Mouse (Mus musculus) hindbrain, postnatal 0 days (tissue): Measurements from ENCODE around the gene Iqub. TPM values are rescaled to one million over a fixed set of nuclear protein-coding genes. Genes with fewer than 3 reads are reported as not detected.

Experiments used
- ATAC-seq: fragments of 200-750 bp; cut with Nextera tagmentation; 2 replicates; pipeline ENCODE4 v1.8.0; 2017; ENCODE audit warnings: mild to moderate bottlenecking, moderate TSS enrichment, moderate library complexity
- DNase-seq: peaks from one replicate; pipeline ENCODE4 v3.0.0-alpha.2; 2015; ENCODE audit warnings: low spot score
- H3K27ac ChIP-seq: fragments of 300-500 bp; sonication (generic); 2 replicates; pipeline ENCODE4 v1.5.1; 2014; ENCODE audit warnings: mild to moderate bottlenecking
- H3K27me3 ChIP-seq: fragments of 300-500 bp; sonication (generic); 2 replicates; pipeline ENCODE4 v1.6.1; 2014; ENCODE audit warnings: low read length, mixed read lengths; ENCODE audit not compliant: insufficient read depth
- H3K36me3 ChIP-seq: fragments of 300-500 bp; sonication (generic); 2 replicates; pipeline ENCODE4 v1.6.1; 2014; ENCODE audit warnings: low read length, mixed read lengths; ENCODE audit not compliant: insufficient read depth
- H3K4me1 ChIP-seq: fragments of 300-500 bp; sonication (generic); 2 replicates; pipeline ENCODE4 v1.6.1; 2014; ENCODE audit warnings: antibody characterized with exemption, low read length, mixed read lengths; ENCODE audit not compliant: insufficient read depth
- H3K4me2 ChIP-seq: fragments of 300-500 bp; sonication (generic); 2 replicates; pipeline ENCODE4 v1.6.1; 2014; ENCODE audit warnings: low read depth, mild to moderate bottlenecking, low read length, moderate library complexity, mixed read lengths
- H3K4me3 ChIP-seq: fragments of 300-500 bp; sonication (generic); 2 replicates; pipeline ENCODE4 v1.5.1; 2014; ENCODE audit warnings: low read length
- H3K9ac ChIP-seq: fragments of 300-500 bp; sonication (generic); replicated peaks from 2 replicates; pipeline ENCODE4 v1.6.1; 2014; ENCODE audit warnings: mild to moderate bottlenecking, low read length, moderate library complexity, mixed read lengths
- H3K9me3 ChIP-seq: fragments of 300-500 bp; sonication (generic); 2 replicates; pipeline ENCODE4 v1.6.1; 2016; ENCODE audit warnings: low read length, mixed read lengths
- CTCF ChIP-seq: IDR thresholded peaks from 2 replicates; pipeline ENCODE4 v1.5.1; 2016; ENCODE audit warnings: antibody characterized with exemption, control low read depth, low read depth
- WGBS: fragments of 180-500 bp; shearing (Covaris S2); extraction: QIAGEN DNeasy Blood & Tissue Kit; methylation state at CpG from one replicate; pipeline ENCODE4 v1.1.7; 2014; 5-methylcytosine and 5-hydroxymethylcytosine counted together
- polyA plus RNA-seq: library from polyadenylated mRNA; unstranded; fragments of >200 nt; fragmentation: Nextera tagmentation; extraction: Ambion mirVana; gene quantifications from 2 replicates; pipeline ENCODE4 v1.2.1, GENCODE M21; 2015
- total RNA-seq: library from RNA; depleted of rRNA; stranded (reverse); fragments of >200 nt; gene quantifications from 2 replicates; pipeline ENCODE4 v1.2.3, GENCODE M21; 2014

Iqub gene
- total and polyA plus RNA-seq, 2 experiments from 2014 or later: 1.5 TPM

DNA sequence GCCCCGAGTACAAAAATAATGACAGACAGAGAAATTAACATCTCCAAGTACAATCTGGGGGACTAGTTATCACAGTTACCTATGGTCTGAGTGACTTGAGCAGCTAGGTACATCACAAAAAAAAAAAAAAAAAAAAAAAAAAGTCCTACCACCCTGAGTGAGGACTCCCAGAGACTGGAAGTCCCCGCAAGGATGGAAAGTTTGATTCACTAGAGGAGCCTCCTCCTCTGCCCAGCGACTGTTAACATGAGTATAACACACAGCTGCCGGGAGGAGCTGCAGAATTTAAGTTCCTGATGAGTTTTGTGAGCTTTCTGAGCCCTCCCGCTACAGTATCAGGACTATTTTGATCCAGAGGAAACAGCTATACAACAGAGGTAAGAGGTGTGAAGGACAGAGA, 28.3 kb downstream of the Iqub start:
- Histone ChIP-seq H3K27me3 (no peaks in the 10 kb centered on the region), H3K4me1 (no peaks in the 10 kb centered on the region), H3K36me3 (no peaks in the 10 kb centered on the region), H3K4me2 (no peak overlapping the region), H3K27ac (no peak overlapping the region), H3K4me3 (no peak overlapping the region), H3K9me3 (no peaks in the 10 kb centered on the region), H3K9ac (no peak overlapping the region)
- DNase-seq: no peak
- no peak for TF ChIP-seq CTCF
- ATAC-seq: no peak
- WGBS: 84% methylated on average over 5 of the region's 5 CpGs

DNA sequence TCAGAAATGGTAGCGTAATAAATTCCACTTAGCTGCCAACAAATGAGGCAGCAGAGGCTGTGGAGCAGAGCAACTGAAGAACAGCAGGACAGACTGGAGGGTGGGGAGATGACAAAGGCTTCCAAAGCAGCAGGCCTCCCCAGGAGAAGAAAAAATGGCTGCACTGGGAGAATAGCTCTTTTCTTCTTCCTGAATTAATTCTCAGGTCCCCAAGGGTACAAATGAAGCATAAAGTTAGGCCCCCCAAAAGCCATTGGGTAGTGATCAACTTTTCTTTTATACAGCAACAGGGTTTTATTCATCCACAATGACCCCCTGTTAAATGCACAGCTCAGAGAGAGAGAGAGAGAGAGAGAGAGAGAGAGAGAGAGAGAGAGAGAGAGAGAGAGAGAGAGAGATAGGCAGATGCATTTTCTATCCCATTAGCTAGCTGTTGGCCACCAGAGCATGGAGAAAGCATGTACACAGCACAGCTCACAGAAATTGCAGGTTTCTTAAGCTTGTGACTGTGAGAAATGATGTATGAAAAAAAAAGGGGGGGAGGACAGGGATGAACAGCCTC, 44.2 kb downstream of the Iqub start:
- Histone ChIP-seq H3K4me3 (no peak overlapping the region), H3K27me3 (no peaks in the 10 kb centered on the region), H3K9me3 (no peaks in the 10 kb centered on the region), H3K4me1 (no peaks in the 10 kb centered on the region), H3K4me2 (no peak overlapping the region), H3K27ac (0 out of 2 replicates have a peak overlapping the region, but pooled peaks have one; percentile 11), H3K9ac (no peak overlapping the region), H3K36me3 (no peaks in the 10 kb centered on the region)
- 29% methylated on average over 1 of the region's 1 CpGs for WGBS
- ATAC-seq: peak; percentile 38; the same call in 1 of the 2 replicates
- peak; percentile 18 for DNase-seq
- TF ChIP-seq CTCF: no peak

GRCm38 (mm10) chr6:24470135-24470534, 44.7 kb downstream of the Iqub start:
- Histone ChIP-seq H3K27ac (0 out of 2 replicates have a peak overlapping the region, but pooled peaks have one; percentile 11), H3K9me3 (no peaks in the 10 kb centered on the region), H3K4me3 (no peak overlapping the region), H3K4me1 (no peaks in the 10 kb centered on the region), H3K27me3 (no peaks in the 10 kb centered on the region), H3K9ac (no peak overlapping the region), H3K4me2 (no peak overlapping the region), H3K36me3 (no peaks in the 10 kb centered on the region)
- DNase-seq (no peak), ATAC-seq (no peak)
- no peak for TF ChIP-seq CTCF
- WGBS: 61% methylated on average over 2 of the region's 2 CpGs

DNA sequence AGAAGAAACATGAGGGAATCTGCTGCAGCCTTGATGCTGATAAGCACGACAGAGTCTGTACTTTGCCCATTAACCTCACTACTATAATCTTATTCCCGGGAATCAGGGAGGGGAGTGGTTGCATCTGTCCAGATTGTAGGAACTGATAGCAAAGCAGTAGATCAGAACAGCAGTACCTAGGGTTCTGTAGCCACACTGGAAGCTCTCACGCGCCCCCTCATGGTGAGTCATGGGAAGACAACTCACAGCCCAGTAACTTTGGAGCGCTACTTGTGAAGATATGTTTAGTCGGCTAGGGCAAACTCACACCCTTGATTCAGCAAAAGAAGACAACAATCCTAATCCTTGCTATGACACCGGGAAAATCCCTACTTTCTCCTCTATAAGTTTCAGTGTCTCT, 58.8 kb downstream of the Iqub start:
- Histone ChIP-seq H3K27me3 (no peaks in the 10 kb centered on the region), H3K36me3 (no peaks in the 10 kb centered on the region), H3K4me1 (no peaks in the 10 kb centered on the region), H3K9ac (no peak overlapping the region), H3K27ac (no peak overlapping the region), H3K4me3 (no peak overlapping the region), H3K4me2 (no peak overlapping the region), H3K9me3 (no peaks in the 10 kb centered on the region)
- 58% methylated on average over 7 of the region's 7 CpGs for WGBS
- TF ChIP-seq CTCF: peak; percentile 64
- peak; percentile 20 for DNase-seq
- no peak for ATAC-seq

DNA sequence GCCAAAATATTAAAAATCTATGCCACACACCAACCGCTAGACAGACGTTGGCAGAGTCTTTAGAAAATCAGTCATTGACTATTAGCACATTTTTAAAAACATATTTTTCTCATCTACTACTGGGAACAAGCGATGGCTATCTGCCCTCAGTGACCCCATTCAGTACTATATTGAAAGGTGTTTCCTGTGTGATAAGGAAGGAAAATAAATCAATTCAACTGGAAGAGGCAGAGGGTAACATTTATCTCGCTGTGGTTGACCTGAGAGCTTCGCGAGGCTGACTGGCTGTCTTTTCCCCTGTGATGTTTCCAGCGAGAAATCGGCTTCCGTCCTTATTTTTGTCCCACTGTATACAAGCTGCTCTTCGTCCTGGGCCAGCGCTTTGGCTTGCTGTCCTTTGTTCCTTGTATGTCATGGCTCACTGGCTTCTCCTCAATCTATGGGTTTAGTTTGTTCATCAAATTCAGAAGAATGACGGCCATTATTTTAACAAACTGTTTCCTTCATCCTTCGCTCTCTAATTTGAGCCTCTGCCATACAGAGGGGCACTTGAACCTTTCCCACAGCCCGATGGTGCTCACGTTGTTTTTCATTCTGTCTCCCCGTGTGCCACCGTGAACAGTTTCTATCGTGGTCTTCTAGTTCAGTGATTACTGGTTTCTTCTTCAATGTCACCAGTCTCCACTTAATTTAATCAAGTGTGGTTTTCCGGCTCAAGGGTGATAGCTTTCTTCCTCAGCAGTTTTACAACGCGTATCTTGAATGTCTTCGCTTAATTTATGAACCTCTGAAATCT, 63.6 kb downstream of the Iqub start:
- 79% methylated on average over 22 of the region's 22 CpGs for WGBS
- Histone ChIP-seq H3K4me3 (no peak overlapping the region), H3K9ac (no peak overlapping the region), H3K4me1 (no peaks in the 10 kb centered on the region), H3K4me2 (no peak overlapping the region), H3K27ac (no peak overlapping the region), H3K9me3 (no peaks in the 10 kb centered on the region), H3K36me3 (no peaks in the 10 kb centered on the region), H3K27me3 (no peaks in the 10 kb centered on the region)
- no peak for TF ChIP-seq CTCF
- DNase-seq (no peak), ATAC-seq (no peak)

DNA sequence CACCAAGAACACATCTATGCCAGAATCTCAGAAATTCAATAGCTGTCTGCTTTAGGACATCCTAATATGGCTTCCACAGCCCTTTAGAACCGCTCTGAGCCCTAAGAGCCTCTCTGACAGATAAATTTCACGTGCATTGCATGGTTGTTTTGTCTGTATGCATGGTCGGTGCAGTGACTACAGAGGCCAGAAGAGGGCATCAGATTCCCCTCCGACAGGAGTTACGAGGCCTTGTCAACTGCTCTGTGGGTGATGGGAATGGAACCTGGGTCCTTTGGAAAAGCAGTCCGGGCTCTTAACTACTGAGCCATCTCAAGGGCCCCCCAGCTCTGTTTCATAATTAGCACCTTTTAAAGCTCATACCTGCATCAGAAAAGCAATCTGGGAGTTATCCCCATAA, 64.6 kb downstream of the Iqub start:
- 91% methylated on average over 6 of the region's 6 CpGs for WGBS
- Histone ChIP-seq H3K4me3 (no peak overlapping the region), H3K27ac (no peak overlapping the region), H3K27me3 (no peaks in the 10 kb centered on the region), H3K9ac (no peak overlapping the region), H3K9me3 (no peaks in the 10 kb centered on the region), H3K4me2 (no peak overlapping the region), H3K36me3 (no peaks in the 10 kb centered on the region), H3K4me1 (no peaks in the 10 kb centered on the region)
- no peak for DNase-seq
- ATAC-seq: no peak
- TF ChIP-seq CTCF: no peak

DNA sequence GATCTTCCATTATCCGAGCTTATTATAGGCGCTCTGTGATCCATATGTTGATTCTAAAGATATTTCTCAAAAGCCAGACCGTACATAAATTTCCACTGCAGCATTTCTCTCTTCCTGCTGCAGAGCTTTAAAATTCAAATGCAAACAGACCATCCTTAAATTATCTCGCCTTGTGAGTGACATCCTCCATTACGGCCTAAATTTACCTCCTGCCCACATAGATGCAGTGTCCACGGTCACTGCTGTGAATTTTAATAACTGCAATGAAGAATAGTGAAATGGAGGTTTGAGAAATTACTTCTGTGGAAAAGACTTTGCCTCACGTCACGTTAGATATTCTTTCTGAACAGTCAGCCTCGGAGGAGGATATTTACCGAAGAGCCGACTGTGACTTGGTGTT, 98.8 kb downstream of the Iqub start:
- Histone ChIP-seq H3K27me3 (no peaks in the 10 kb centered on the region), H3K4me3 (no peak overlapping the region), H3K27ac (no peak overlapping the region), H3K4me2 (no peak overlapping the region), H3K9me3 (no peaks in the 10 kb centered on the region), H3K9ac (no peak overlapping the region), H3K4me1 (no peaks in the 10 kb centered on the region), H3K36me3 (no peaks in the 10 kb centered on the region)
- no peak for TF ChIP-seq CTCF
- ATAC-seq (no peak), DNase-seq (no peak)
- WGBS: 83% methylated on average over 11 of the region's 11 CpGs
